Mouse (Mus musculus) limb, embryonic 13.5 days (tissue): Measurements from ENCODE around the gene Pibf1. TPM values are rescaled to one million over a fixed set of nuclear protein-coding genes. Genes with fewer than 3 reads are reported as not detected.

Source experiments
- polyA plus RNA-seq: library from polyadenylated mRNA; unstranded; fragments of >200 nt; fragmentation: Nextera tagmentation; extraction: Ambion mirVana; gene quantifications from 2 replicates; pipeline ENCODE4 v1.2.1, GENCODE M21; 2015

Gene Pibf1
- polyA plus RNA-seq, 1 experiment from 2014 or later, result 21.8 TPM

Other genes with a start within 250 kb of the Pibf1 start
- gene Rpl36a-ps1, start 105.1 kb upstream of the Pibf1 start, polyA plus RNA-seq, result 0.77 and 1.6 TPM in 2 replicates
- gene Mzt1, start 53.3 kb upstream of the Pibf1 start, polyA plus RNA-seq, result 91.1 and 92.7 TPM in 2 replicates
- 76.7 and 79.3 TPM in 2 replicates for gene Bora, start 53.2 kb upstream of the Pibf1 start, polyA plus RNA-seq
- gene Dis3, start 346 bp downstream of the Pibf1 start, polyA plus RNA-seq, result 35.0 and 36.4 TPM in 2 replicates
- gene Klf5, start 199.3 kb downstream of the Pibf1 start, polyA plus RNA-seq, result 13.8 and 14.7 TPM in 2 replicates